Mouse (Mus musculus) midbrain, postnatal 0 days (tissue): ENCODE measurements around the gene Copz2. TPM values are rescaled to one million over a fixed set of nuclear protein-coding genes. Genes with fewer than 3 reads are reported as not detected.

Experiments
- ATAC-seq: fragments of 200-750 bp; cut with Nextera tagmentation; 2 replicates; pipeline ENCODE4 v1.8.0; 2017; ENCODE audit warnings: moderate number of reproducible peaks, mild to moderate bottlenecking, moderate TSS enrichment, moderate library complexity; ENCODE audit not compliant: low FRiP score
- DNase-seq: peaks from one replicate; pipeline ENCODE4 v3.0.0-alpha.2; 2015; ENCODE audit warnings: low spot score
- H3K27ac ChIP-seq: fragments of 300-500 bp; sonication (generic); 2 replicates; pipeline ENCODE4 v1.5.1; 2014; ENCODE audit warnings: low read depth, mild to moderate bottlenecking, low read length, mixed read lengths
- H3K27me3 ChIP-seq: fragments of 300-500 bp; sonication (generic); 2 replicates; pipeline ENCODE4 v1.6.1; 2014; ENCODE audit warnings: low read length, control low read depth, mixed read lengths; ENCODE audit not compliant: insufficient read depth
- H3K36me3 ChIP-seq: fragments of 300-500 bp; sonication (generic); 2 replicates; pipeline ENCODE4 v1.6.1; 2014; ENCODE audit warnings: low read length, control low read depth, mixed read lengths; ENCODE audit not compliant: insufficient read depth
- H3K4me1 ChIP-seq: fragments of 300-500 bp; sonication (generic); 2 replicates; pipeline ENCODE4 v1.6.1; 2014; ENCODE audit warnings: mild to moderate bottlenecking, control low read depth, antibody characterized with exemption, low read length, mixed read lengths; ENCODE audit not compliant: insufficient read depth
- H3K4me2 ChIP-seq: fragments of 300-500 bp; sonication (generic); 2 replicates; pipeline ENCODE4 v1.6.1; 2014; ENCODE audit warnings: low read depth, mild to moderate bottlenecking, low read length, mixed read lengths; ENCODE audit not compliant: poor library complexity, severe bottlenecking
- H3K4me3 ChIP-seq: fragments of 300-500 bp; sonication (generic); 2 replicates; pipeline ENCODE4 v1.5.1; 2014; ENCODE audit warnings: low read depth, mild to moderate bottlenecking, low read length, moderate library complexity
- H3K9ac ChIP-seq: fragments of 300-500 bp; sonication (generic); replicated peaks from 2 replicates; pipeline ENCODE4 v1.6.1; 2014; ENCODE audit warnings: mild to moderate bottlenecking, low read length, moderate library complexity, mixed read lengths; ENCODE audit not compliant: poor library complexity, severe bottlenecking
- H3K9me3 ChIP-seq: fragments of 300-500 bp; sonication (generic); 2 replicates; pipeline ENCODE4 v1.6.1; 2016; ENCODE audit warnings: low read length, control low read depth
- CTCF ChIP-seq: IDR thresholded peaks from 2 replicates; pipeline ENCODE4 v1.5.1; 2016; ENCODE audit warnings: antibody characterized with exemption, mild to moderate bottlenecking
- WGBS: fragments of 180-500 bp; shearing (Covaris S2); extraction: QIAGEN DNeasy Blood & Tissue Kit; methylation state at CpG from one replicate; pipeline ENCODE4 v1.1.7; 2014; 5-methylcytosine and 5-hydroxymethylcytosine counted together
- polyA plus RNA-seq: library from polyadenylated mRNA; unstranded; fragments of >200 nt; fragmentation: Nextera tagmentation; extraction: Ambion mirVana; gene quantifications from 2 replicates; pipeline ENCODE4 v1.2.1, GENCODE M21; 2015
- total RNA-seq: library from RNA; depleted of rRNA; stranded (reverse); fragments of >200 nt; gene quantifications from 2 replicates; pipeline ENCODE4 v1.2.3, GENCODE M21; 2014

The Copz2 gene
- total and polyA plus RNA-seq, 2 experiments from 2014 or later: 12.7 to 20.3 TPM

- Histone ChIP-seq H3K36me3 (peaks cover 13% of the 10 kb centered on the region), H3K4me3 (no peak overlapping the region), H3K27ac (no peak overlapping the region), H3K4me1 (peaks cover 25% of the 10 kb centered on the region), H3K27me3 (no peaks in the 10 kb centered on the region), H3K9ac (peak overlapping the region; percentile 34; the same call in 1 of the 2 replicates), H3K4me2 (peak overlapping the region; percentile 36), H3K9me3 (no peaks in the 10 kb centered on the region)
- ATAC-seq: no peak
- 84% methylated on average over 2 of the region's 2 CpGs for WGBS
- no peak for TF ChIP-seq CTCF
- DNase-seq: no peak
Measured at GRCm38 (mm10) chr11:96826481-96826880, 23.2 kb upstream of the Copz2 start.

GRCm38 (mm10) chr11:96827062-96827581 is 22.5 kb upstream of the Copz2 start:
- H3K9me3 ChIP-seq: no peaks in the 10 kb centered on the region
- DNase-seq (no peak), ATAC-seq (no peak)
- H3K27me3 ChIP-seq: no peaks in the 10 kb centered on the region
- whole genome bisulfite sequencing: 79% methylated on average over 12 of the region's 12 CpGs
- peak overlapping the region; percentile 36; the same call in 1 of the 2 replicates for H3K4me2 ChIP-seq
- H3K4me3 ChIP-seq: 0 out of 2 replicates have a peak overlapping the region, but pooled peaks have one; percentile 1
- H3K36me3 ChIP-seq: peaks cover 7% of the 10 kb centered on the region; the same call in 1 of the 2 replicates
- no peak overlapping the region for H3K27ac ChIP-seq
- H3K4me1 ChIP-seq: peaks cover 25% of the 10 kb centered on the region
- no peak for TF ChIP-seq CTCF
- H3K9ac ChIP-seq: peak overlapping the region; percentile 34; the same call in 1 of the 2 replicates

- Histone ChIP-seq H3K4me2 (peak overlapping the region; percentile 1; the same call in 1 of the 2 replicates), H3K4me3 (no peak overlapping the region), H3K9me3 (no peaks in the 10 kb centered on the region), H3K9ac (no peak overlapping the region), H3K36me3 (peaks cover 7% of the 10 kb centered on the region; the same call in 1 of the 2 replicates), H3K4me1 (peaks cover 25% of the 10 kb centered on the region), H3K27ac (no peak overlapping the region), H3K27me3 (no peaks in the 10 kb centered on the region)
- DNase-seq (no peak), ATAC-seq (no peak)
- TF ChIP-seq CTCF: no peak
- 77% methylated on average over 9 of the region's 9 CpGs for WGBS
Measured at GRCm38 (mm10) chr11:96827917-96828316, 21.8 kb upstream of the Copz2 start.

GRCm38 (mm10) chr11:96828881-96829280 is 20.8 kb upstream of the Copz2 start:
- DNase-seq: no peak
- WGBS: 16% methylated on average over 10 of the region's 10 CpGs
- peak overlapping the region; percentile 87 for H3K4me3 ChIP-seq
- H3K27me3 ChIP-seq: no peaks in the 10 kb centered on the region
- TF ChIP-seq CTCF: no peak
- H3K27ac ChIP-seq: no peak overlapping the region
- H3K36me3 ChIP-seq: peaks cover 7% of the 10 kb centered on the region; the same call in 1 of the 2 replicates
- ATAC-seq: no peak
- H3K4me2 ChIP-seq: peak overlapping the region; percentile 84
- peaks cover 25% of the 10 kb centered on the region for H3K4me1 ChIP-seq
- peak overlapping the region; percentile 92 for H3K9ac ChIP-seq
- no peaks in the 10 kb centered on the region for H3K9me3 ChIP-seq

- peak; percentile 51 for ATAC-seq
- peaks cover 7% of the 10 kb centered on the region; the same call in 1 of the 2 replicates for H3K36me3 ChIP-seq
- WGBS: under 1% methylated on average over 33 of the region's 33 CpGs
- H3K4me1 ChIP-seq: peaks cover 21% of the 10 kb centered on the region
- H3K4me3 ChIP-seq: peak overlapping the region; percentile 87
- no peak; the same call in 1 of the 2 replicates for TF ChIP-seq CTCF
- H3K9me3 ChIP-seq: no peaks in the 10 kb centered on the region
- H3K27me3 ChIP-seq: no peaks in the 10 kb centered on the region
- H3K27ac ChIP-seq: peak overlapping the region; percentile 94
- peak overlapping the region; percentile 92 for H3K9ac ChIP-seq
- H3K4me2 ChIP-seq: peak overlapping the region; percentile 84
- peak; percentile 60 for DNase-seq
Measured at GRCm38 (mm10) chr11:96829403-96829812, 20.3 kb upstream of the Copz2 start.

GRCm38 (mm10) chr11:96829813-96830538 is 19.7 kb upstream of the Copz2 start, which contains the start of gene Nfe2l1:
Gene Nfe2l1, minus strand, starts transcription at chr11:96829968.
- TF ChIP-seq CTCF: peak; percentile 46
- peak within 1 kb of the TSS; percentile 84 for H3K4me2 ChIP-seq
- WGBS: 0% methylated on average over 50 of the region's 51 CpGs
- no peaks in the 10 kb centered on the region for H3K9me3 ChIP-seq
- H3K36me3 ChIP-seq: peaks cover 7% of the 10 kb centered on the region; the same call in 1 of the 2 replicates
- peak within 1 kb of the TSS; percentile 92 for H3K9ac ChIP-seq
- ATAC-seq: peak; percentile 99
- H3K4me3 ChIP-seq: peak within 1 kb of the TSS; percentile 87
- H3K4me1 ChIP-seq: peaks cover 16% of the 10 kb centered on the region
- peak within 1 kb of the TSS; percentile 94 for H3K27ac ChIP-seq
- DNase-seq: peak; percentile 100
- H3K27me3 ChIP-seq: no peaks in the 10 kb centered on the region
